In genomic region chr5:93000774-93001757, GRCm38 (mm10) we compare ENCODE assay signal across 9 mouse cellular contexts. TPM values are rescaled to one million over a fixed set of nuclear protein-coding genes. Genes with fewer than 3 reads are reported as not detected.
DNase-seq lines count a peak whose midpoint lies in the region; ATAC-seq and TF ChIP-seq lines count a peak whose summit lies in the region.
"Had no signal": no experiment of that assay in that cellular context is flagged by ENCODE, and none has a peak within 500 bp of the region (broad histone marks: within the 10 kb centered on the region; RNA-seq: fewer than 3 reads in every experiment).

No protein-coding gene starts in this region.

- H3K9ac ChIP-seq in stomach, postnatal 0 days (ENCODE audit: low read length), result no peak overlapping the region
- H3K9ac ChIP-seq in midbrain, postnatal 0 days (replicated peaks; ENCODE audit: low read length, poor library complexity, severe bottlenecking), result no peak overlapping the region

- no peaks in the 10 kb centered on the region for H3K9me3 ChIP-seq in stomach, postnatal 0 days (ENCODE audit: control insufficient read depth, low read length)
- no peaks in the 10 kb centered on the region for H3K9me3 ChIP-seq in midbrain, postnatal 0 days (ENCODE audit: low read length)

- no peak overlapping the region for H3K4me3 ChIP-seq in stomach, postnatal 0 days (ENCODE audit: low read depth, low read length)
- H3K4me3 ChIP-seq in midbrain, postnatal 0 days (ENCODE audit: low read depth, low read length), result no peak overlapping the region
- H3K4me3 ChIP-seq: myocyte had no signal

- no peaks in the 10 kb centered on the region for H3K27me3 ChIP-seq in stomach, postnatal 0 days (ENCODE audit: control insufficient read depth, insufficient read depth, low read length)
- no peaks in the 10 kb centered on the region for H3K27me3 ChIP-seq in midbrain, postnatal 0 days (ENCODE audit: insufficient read depth, low read length)

- WGBS in stomach, postnatal 0 days, result 34% methylated on average over 17 of the region's 17 CpGs
- 80% methylated on average over 17 of the region's 17 CpGs for WGBS in midbrain, postnatal 0 days

- H3K4me1 ChIP-seq in stomach, postnatal 0 days (replicated peaks; ENCODE audit: control insufficient read depth, insufficient read depth), result peaks cover 7% of the 10 kb centered on the region; the same call in 1 of the 2 replicates
- peaks cover 3% of the 10 kb centered on the region; the same call in 1 of the 2 replicates for H3K4me1 ChIP-seq in midbrain, postnatal 0 days (ENCODE audit: insufficient read depth, low read length)

- peak; percentile 42 for DNase-seq in 3T3-L1 (ENCODE audit: low read depth, low spot score)
- DNase-seq in NIH3T3 (ENCODE audit: low read depth), result peak; percentile 51
- peak; percentile 74 for DNase-seq in heart, adult 8-10 months (ENCODE audit: low spot score)
- DNase-seq in kidney, postnatal 14 days, result peak; percentile 70
- peak; percentile 43 to 56 for DNase-seq in lung, adult 18-20 months
- DNase-seq in stomach, postnatal 0 days (ENCODE audit: low spot score), result no peak
- DNase-seq in spleen, postnatal 36 days (ENCODE audit: low spot score in 2 of 2), result no peak
- DNase-seq in midbrain, postnatal 0 days (ENCODE audit: low spot score), result no peak

- TF ChIP-seq CTCF in stomach, postnatal 0 days (IDR thresholded peaks at IDR 0.05; ENCODE audit: low read depth), result no peak
- no peak for TF ChIP-seq CTCF in midbrain, postnatal 0 days (IDR thresholded peaks at IDR 0.05)

- no peak overlapping the region for H3K4me2 ChIP-seq in stomach, postnatal 0 days (replicated peaks; ENCODE audit: low read depth)
- no peak overlapping the region for H3K4me2 ChIP-seq in midbrain, postnatal 0 days (ENCODE audit: low read depth, low read length, poor library complexity, severe bottlenecking)

- peak overlapping the region; percentile 85 for H3K27ac ChIP-seq in stomach, postnatal 0 days (replicated peaks)
- H3K27ac ChIP-seq in midbrain, postnatal 0 days (ENCODE audit: low read depth, low read length), result no peak overlapping the region

- no peak for TF ChIP-seq EP300 in stomach, postnatal 0 days (optimal IDR thresholded peaks at IDR 0.05)

- peak; percentile 47; the same call in 1 of the 2 replicates for ATAC-seq in stomach, postnatal 0 days (ENCODE audit: low FRiP score, low TSS enrichment)
- ATAC-seq in midbrain, postnatal 0 days (ENCODE audit: low FRiP score), result no peak

- no peaks in the 10 kb centered on the region for H3K36me3 ChIP-seq in stomach, postnatal 0 days (ENCODE audit: control insufficient read depth, insufficient read depth, low read length)
- H3K36me3 ChIP-seq in midbrain, postnatal 0 days (ENCODE audit: insufficient read depth, low read length), result no peaks in the 10 kb centered on the region

RNA-seq across cellular contexts. Expression of gene Sowahb, which starts 43.8 kb away (rescaled TPM):
- under 1 TPM; 0.05 to 0.22 (median 0.12) TPM for total RNA-seq in heart, adult 8-10 months (2022)
- 1.7 and 2.1 TPM in 2 replicates for polyA plus RNA-seq in stomach, postnatal 0 days (2015; fragmentation: Nextera tagmentation; extraction: Ambion mirVana)
- total RNA-seq in midbrain, postnatal 0 days (2014; rRNA removed), result 0.14 and 0.16 TPM in 2 replicates
- 0.06 TPM in 1 of 2 replicates, not detected in the other for polyA plus RNA-seq in midbrain, postnatal 0 days (2015; fragmentation: Nextera tagmentation; extraction: Ambion mirVana)
- polyA plus RNA-seq: myocyte had no signal

Comparison
In these comparisons a context has a peak if more than half of its experiments do, and no peak if none do; other contexts are left out.
1. DNase-seq: peak in 3T3-L1 (single experiment), NIH3T3 (single experiment), heart, adult 8-10 months (single experiment), kidney, postnatal 14 days (single experiment) and lung, adult 18-20 months (2 of 2); none in stomach, postnatal 0 days (single experiment), spleen, postnatal 36 days (0 of 2) and midbrain, postnatal 0 days (single experiment).